Mouse (Mus musculus): ENCODE results near the gene Taf11.

DNA sequence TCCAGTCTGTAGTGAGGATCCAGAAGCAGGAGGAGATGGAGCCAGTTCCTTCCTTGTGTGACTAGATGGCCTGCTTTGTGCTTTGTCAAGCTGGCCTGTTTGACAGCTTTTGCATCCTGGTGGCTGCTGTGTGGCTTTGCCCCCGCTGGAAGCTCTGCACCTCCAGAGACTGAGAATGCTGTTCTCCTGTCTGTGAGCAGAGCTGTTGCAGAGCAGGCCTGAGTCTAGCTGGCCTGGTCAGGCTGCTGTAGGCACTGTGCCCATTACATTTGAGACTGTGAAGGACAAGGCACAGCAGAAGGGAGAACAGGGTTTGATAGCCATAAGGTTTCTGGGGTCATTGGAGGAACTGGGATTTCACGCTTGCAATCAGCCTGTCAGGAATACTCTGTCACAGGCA is 32.1 kb upstream of the Taf11 start:
- TF ChIP-seq MAX (IDR thresholded peaks at IDR 0.05), result no peak
- no peak for TF ChIP-seq CTCF (IDR thresholded peaks at IDR 0.05; ENCODE audit: control insufficient read depth, insufficient read depth, insufficient read length)

Measured in C2C12 (cell line).